8 mouse cellular contexts compared by ENCODE assay signal in genomic region chrX:136741651-136742201, GRCm38 (mm10). TPM values are rescaled to one million over a fixed set of nuclear protein-coding genes. Genes with fewer than 3 reads are reported as not detected.
DNase-seq lines count a peak whose midpoint lies in the region; ATAC-seq lines count a peak whose summit lies in the region.

No protein-coding gene starts in this region.

- peak; percentile 98 for DNase-seq in Muller cell, postnatal 12 days (ENCODE audit: inconsistent ontology term)
- peak; percentile 80 for DNase-seq in cerebellum, adult 9-10 months
- peak; percentile 72 for DNase-seq in hindbrain, embryonic 14.5 days (ENCODE audit: low spot score)
- peak; percentile 68 to 75 for DNase-seq in left cerebral cortex, postnatal 25 days (ENCODE audit: low spot score in 2 of 2)
- peak; percentile 79 for DNase-seq in right cerebral cortex, postnatal 4 days
- peak; percentile 90 for DNase-seq in yolk sac, embryonic 10.5 days (ENCODE audit: low spot score)

- peak overlapping the region; percentile 91 for H3K27ac ChIP-seq in hindbrain, embryonic 14.5 days

- ATAC-seq in frontal cortex, adult (ENCODE audit: low TSS enrichment) = peak; percentile 86
- ATAC-seq in hindbrain, embryonic 14.5 days (ENCODE audit: low FRiP score) = peak; percentile 79
- peak; percentile 59 for ATAC-seq in megakaryocyte-erythroid progenitor cell, adult 5-6 weeks (replicated peaks; ENCODE audit: low FRiP score, low TSS enrichment, poor library complexity, severe bottlenecking)

- peaks cover 9% of the 10 kb centered on the region; the same call in 1 of the 2 replicates for H3K4me1 ChIP-seq in hindbrain, embryonic 14.5 days (replicated peaks; ENCODE audit: control insufficient read depth, insufficient read depth, low read length)

- H3K9me3 ChIP-seq in hindbrain, embryonic 14.5 days (ENCODE audit: control insufficient read depth, low read length) = no peaks in the 10 kb centered on the region

- intact Hi-C loops in left cerebral cortex, postnatal 25 days (cut with DNase I) = loop anchor here (2.0 to 5.0 kb wide), 3 partner anchors 117 to 296 kb away; partner anchors contain the start of gene Slc25a53

- 27% methylated on average over 37 of the region's 46 CpGs for WGBS in hindbrain, embryonic 14.5 days

- peak overlapping the region; percentile 59 for H3K4me2 ChIP-seq in hindbrain, embryonic 14.5 days (replicated peaks)

- H3K36me3 ChIP-seq in hindbrain, embryonic 14.5 days (replicated peaks; ENCODE audit: control insufficient read depth, insufficient read depth) = peaks cover 10% of the 10 kb centered on the region; the same call in 1 of the 2 replicates

- H3K4me3 ChIP-seq in hindbrain, embryonic 14.5 days (replicated peaks; ENCODE audit: low read length) = peak overlapping the region; percentile 54

- H3K27me3 ChIP-seq in hindbrain, embryonic 14.5 days (ENCODE audit: control insufficient read depth, insufficient read depth, low read length) = no peaks in the 10 kb centered on the region

- H3K9ac ChIP-seq in hindbrain, embryonic 14.5 days = peak overlapping the region; percentile 62

RNA-seq across cellular contexts. Expression of gene Morf4l2, which starts 1.8 kb away (rescaled TPM):
- 545 and 593 TPM in 2 replicates for polyA plus RNA-seq in hindbrain, embryonic 14.5 days (2014; fragmentation: Nextera tagmentation; extraction: Ambion mirVana)
- total RNA-seq in left cerebral cortex, postnatal 25 days (2021) = 100 to 1,000 TPM; 337 to 381 TPM
- total RNA-seq in megakaryocyte-erythroid progenitor cell, adult 5-6 weeks (2014; fragmentation: Nextera tagmentation) = 244 and 291 TPM in 2 replicates
- 999 and 1,143 TPM in 2 replicates for total RNA-seq in megakaryocyte-erythroid progenitor cell, adult 5-6 weeks (2017)

RNA-seq across cellular contexts. Expression of gene Tceal1, which starts 33.9 kb away (rescaled TPM):
- polyA plus RNA-seq in hindbrain, embryonic 14.5 days (2014; fragmentation: Nextera tagmentation; extraction: Ambion mirVana) = 24.6 and 24.9 TPM in 2 replicates
- total RNA-seq in left cerebral cortex, postnatal 25 days (2021) = 10 to 100 TPM; 11.9 to 15.2 TPM
- 0.42 and 2.9 TPM in 2 replicates for total RNA-seq in megakaryocyte-erythroid progenitor cell, adult 5-6 weeks (2014; fragmentation: Nextera tagmentation)
- total RNA-seq in megakaryocyte-erythroid progenitor cell, adult 5-6 weeks (2017) = 3.7 and 6.7 TPM in 2 replicates

RNA-seq across cellular contexts. Expression of gene Glra4, which starts 38.2 kb away (rescaled TPM):
- polyA plus RNA-seq in hindbrain, embryonic 14.5 days (2014; fragmentation: Nextera tagmentation; extraction: Ambion mirVana) = 0.11 TPM in 1 of 2 replicates, not detected in the other
- total RNA-seq in left cerebral cortex, postnatal 25 days (2021) = under 1 TPM; 0.18 to 0.21 TPM
- not detected in 2 replicates for total RNA-seq in megakaryocyte-erythroid progenitor cell, adult 5-6 weeks (2014; fragmentation: Nextera tagmentation)
- not detected in 2 replicates for total RNA-seq in megakaryocyte-erythroid progenitor cell, adult 5-6 weeks (2017)

Comparison
In these comparisons a context has a peak if more than half of its experiments do, and no peak if none do; other contexts are left out.
1. Peak in every context shown above with its lines: DNase-seq, ATAC-seq, H3K4me3 ChIP-seq and H3K27ac ChIP-seq.